Mouse (Mus musculus) frontal cortex, postnatal 10 days (tissue): Measurements from ENCODE around the gene Prr15l.

Experiments used
- DNase-seq, 2 experiments: peaks; one replicate each; pipeline ENCODE4 v3.0.0; 2022; ENCODE audit warnings: low spot score in 2 of 2, mixed read lengths in 1 of 2

Gene Prr15l

DNA sequence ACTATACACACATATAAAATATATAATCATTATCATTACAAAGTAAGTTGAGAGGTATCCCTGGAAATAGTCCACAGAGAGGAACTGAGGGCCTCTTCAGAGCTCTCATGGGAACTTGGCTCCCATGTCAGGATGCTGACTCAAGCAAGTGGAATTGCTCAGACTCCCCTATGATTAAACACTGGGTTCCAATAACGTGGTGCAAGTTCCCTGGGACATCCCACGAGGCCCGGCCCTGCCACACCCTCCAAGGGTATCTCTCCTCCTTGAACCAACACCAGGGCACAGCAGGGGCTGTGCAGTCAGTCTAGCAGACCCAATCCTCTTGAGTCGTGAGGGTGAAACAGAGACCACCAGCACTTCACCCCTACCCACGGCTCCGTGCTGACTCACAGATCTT is 8.9 kb upstream of the Prr15l start:
- DNase-seq = no peak

DNA sequence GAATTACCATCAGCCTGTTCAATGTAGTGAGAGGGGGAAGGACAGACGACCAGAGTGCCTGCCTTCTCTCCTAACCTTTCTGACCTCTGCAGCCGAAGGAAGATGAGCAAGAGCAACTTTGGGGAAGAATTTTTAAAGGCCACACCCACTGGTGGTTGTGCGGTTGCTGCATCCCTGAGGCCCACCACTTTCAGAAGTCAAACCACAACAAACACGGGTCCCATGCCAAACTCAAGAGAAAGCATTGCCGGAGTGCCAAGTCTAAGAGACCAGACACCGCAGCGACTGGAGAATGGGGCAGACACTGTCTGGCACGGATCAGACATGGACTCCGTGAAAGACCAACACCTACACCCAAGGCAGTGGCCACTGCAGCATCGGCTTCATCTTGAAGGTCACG is 3.0 kb upstream of the Prr15l start:
- DNase-seq = no peak

DNA sequence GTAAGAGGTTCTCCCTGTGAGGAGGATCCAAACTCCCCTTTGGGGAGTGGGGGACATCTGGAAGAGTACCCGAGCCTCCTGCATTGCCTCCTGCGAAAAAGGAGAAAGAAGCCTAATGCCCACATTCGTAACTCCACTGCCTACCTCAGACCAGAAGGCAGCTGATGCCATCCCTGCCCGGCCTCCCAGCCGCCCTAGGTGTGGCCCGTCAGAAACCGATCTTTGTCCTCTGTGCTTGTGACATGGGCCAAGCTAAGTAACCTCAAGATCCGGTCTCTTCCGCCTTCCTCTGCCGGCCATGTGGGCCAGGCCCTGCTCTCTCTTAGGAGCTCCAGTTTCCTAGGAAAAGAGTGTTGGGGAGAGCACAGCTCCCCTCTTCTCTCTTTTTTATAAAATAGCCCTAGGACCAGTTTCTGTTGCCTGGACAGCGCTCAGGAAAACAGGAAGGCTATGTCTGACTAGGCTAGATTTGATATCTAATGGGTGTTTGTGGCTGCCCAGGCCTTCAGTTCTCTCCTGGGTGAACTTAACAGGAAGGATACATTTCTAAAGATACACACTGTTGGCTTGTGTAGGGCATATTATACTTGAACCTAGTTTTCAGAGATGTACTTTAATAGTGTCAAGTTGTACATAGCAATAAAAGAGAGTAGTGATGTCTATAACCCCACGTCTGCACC is 2.3 kb upstream of the Prr15l start:
- no peak for DNase-seq

DNA sequence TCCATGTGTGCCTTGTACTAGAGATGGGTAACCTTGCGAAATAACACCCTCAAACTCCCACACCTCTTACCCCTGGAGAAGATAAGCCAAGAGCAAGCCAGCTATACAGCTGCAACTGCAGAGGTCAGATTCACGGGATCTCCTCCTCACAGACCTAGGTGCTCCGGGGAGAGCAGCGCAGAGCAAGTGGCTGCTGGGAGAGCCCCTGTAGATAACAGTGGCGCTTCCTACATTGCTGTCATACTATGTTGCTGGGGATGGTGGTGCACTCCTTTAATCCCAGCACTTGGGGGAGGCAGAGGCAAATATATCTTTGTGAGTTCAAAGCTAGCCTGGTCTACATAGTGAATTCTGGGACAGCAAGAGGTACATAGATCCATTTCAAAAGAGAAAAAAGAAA is 1.3 kb upstream of the Prr15l start:
- DNase-seq = no peak

DNA sequence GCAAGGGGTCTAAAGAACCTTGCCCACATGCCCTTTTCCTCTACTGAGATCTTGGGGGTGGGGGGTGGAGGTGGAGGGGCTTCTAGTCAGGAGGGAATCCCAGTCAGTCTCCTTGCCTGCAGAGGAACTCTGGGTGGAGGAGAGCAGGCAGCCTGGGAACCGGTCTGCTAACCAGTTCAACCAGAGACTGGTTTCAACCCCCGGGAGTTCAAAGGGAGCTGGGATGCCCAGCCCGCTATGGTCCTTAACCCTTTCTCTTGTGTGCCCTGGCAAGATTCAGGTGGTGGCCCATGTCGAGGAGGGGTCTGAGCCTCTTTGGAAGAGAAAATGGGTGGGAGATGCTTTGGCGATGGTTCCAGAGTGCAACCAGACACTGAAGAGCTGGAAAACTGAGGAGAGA is 787 bp downstream of the Prr15l start:
- no peak for DNase-seq

DNA sequence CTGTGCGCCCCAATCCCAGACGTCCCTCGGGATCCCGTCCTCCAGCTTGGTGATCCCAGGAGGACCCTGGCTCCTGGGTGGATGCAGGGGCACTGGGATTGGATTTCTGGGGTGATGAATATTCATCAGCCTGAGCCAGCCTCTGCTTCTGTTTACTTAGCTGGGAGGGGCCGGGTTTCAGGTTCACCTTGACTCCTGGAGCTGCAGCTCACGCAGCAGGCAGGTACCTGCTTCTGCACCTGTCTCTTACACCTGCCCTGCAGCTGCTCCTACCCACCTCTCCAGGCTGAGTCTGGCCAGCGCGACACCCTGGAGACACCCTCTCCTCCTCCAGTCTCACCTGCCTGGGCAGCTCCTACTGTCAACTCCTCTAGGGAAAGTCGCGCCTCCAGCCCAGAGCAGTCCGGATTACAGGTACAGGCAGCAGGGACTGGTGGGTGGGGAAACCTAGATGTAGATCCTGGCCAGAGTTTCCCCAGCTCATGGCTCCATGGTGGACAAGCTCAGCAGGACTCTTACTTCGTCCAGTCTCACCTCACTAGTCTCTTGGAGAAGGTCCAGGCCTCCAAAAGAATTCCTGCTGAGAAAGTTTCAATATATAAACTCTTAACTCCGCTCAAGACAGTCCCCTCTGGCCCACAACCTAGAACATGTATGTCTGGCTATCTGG is 1.3 kb downstream of the Prr15l start:
- no peak for DNase-seq

DNA sequence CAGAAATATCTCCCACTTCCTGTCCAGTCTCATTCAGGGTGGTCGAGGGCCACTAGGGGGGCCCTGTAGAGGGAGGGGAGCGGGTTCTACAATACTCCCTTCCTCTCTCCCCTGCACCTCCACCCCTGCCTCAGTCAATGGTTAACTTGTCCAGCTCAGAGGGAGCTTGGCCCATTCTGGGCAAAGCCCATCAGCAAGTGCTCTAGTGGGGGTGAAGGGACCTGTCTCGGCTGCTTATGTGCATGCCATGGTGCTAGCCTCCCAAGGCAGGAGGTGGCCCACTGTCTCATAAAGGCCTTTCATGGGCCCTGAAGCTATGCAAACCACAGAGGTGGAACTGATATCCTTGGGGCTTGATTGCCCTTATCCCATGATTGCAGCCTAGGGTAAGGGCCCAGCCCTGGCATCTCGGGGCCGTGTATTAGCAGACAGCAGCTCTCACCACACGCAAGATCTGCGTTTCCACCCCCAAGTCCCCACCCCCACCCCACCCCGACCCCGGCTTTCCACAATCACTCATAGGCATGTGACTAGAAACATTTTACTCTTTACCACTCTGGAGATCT is 1.9 kb downstream of the Prr15l start:
- no peak for DNase-seq

DNA sequence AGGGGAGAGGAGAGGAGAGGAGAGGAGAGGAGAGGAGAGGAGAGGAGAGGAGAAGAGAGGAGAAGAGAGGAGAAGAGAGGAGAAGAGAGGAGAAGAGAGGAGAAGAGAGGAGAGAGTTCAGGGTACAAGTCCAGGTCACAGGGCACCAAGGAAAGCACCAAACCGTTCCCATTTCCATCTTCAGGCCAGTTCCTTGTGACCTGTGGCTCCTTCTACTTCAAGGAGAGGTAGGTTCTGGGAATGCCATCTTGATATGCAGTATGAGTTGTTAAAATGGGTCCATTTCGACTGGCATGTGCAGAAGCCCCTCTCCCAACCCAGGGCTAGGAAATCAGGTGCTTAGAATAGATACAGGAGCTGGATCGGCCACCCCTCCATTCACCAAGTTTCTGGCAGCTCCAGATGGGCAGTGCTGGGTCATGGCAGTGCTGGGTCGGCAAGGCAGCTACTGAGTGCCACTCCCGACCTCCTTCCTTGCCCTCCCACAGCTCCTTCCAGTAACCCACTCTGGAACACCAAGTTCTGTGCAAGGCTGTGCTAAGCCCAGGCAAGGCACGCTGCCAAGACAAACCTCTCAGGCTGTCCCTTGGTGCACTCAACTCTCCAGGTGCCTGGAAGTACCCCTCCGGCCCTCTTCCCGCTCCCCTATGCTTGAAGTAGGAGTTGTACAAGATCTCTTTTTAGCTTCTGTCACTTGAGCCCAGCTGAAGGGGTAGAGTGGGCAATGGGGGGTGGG is 3.6 kb downstream of the Prr15l start:
- DNase-seq = no peak

DNA sequence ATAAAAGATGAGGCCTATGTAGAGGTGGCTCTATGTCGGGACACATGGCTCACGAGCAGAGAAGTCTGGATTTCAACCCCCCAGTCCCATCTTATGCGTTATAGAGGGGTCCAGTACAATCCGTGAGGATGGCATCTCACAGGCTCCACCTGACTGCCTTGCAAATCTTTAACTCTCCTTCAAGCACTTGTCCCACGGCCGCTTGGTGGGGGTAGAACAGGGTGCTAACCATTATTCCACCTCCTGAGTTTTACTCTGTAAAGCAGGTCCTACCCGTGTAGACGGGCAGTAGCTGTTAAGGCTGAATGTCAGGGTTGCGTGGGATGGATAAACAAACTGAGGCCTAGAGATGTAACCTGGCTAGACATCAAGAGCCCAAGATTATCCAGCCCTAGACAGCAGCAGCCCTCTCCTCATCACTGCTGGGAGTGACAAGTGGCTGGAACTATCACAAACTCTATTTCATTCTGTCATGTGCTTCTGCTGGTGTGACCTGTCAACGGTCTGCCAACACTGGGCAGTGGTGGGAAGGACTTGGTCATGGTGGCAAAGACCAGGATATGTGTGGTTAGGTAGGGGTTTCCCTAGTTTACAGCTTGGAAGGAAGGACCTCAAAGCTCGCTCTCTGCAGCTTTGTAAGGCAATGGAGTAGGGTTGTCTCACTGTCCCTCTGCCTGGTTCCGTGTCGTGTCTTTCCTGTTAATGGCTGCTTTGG is 5.8 kb downstream of the Prr15l start:
- no peak for DNase-seq

DNA sequence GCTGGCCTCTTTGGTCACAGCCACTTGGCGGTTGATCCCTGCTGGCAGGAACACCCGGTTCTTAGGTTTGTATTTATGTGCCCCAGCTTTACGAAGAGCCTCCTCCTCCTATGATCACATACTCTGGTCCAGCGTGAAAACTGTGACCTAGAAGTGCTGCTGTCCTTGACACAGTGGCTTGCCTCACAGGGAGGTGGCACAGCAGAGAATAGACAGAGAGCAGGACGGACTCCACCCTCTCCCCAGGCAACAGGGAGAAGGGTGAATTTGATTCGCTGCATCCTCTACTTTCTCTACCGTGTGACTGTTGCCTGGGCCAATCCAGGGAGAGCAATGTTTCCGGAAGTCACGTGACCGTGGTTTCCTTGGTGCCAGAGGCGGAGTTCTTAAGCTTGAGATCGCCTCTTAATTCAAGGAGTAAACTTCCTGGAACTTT is 7.0 kb downstream of the Prr15l start:
- peak; percentile 34 to 53 for DNase-seq

DNA sequence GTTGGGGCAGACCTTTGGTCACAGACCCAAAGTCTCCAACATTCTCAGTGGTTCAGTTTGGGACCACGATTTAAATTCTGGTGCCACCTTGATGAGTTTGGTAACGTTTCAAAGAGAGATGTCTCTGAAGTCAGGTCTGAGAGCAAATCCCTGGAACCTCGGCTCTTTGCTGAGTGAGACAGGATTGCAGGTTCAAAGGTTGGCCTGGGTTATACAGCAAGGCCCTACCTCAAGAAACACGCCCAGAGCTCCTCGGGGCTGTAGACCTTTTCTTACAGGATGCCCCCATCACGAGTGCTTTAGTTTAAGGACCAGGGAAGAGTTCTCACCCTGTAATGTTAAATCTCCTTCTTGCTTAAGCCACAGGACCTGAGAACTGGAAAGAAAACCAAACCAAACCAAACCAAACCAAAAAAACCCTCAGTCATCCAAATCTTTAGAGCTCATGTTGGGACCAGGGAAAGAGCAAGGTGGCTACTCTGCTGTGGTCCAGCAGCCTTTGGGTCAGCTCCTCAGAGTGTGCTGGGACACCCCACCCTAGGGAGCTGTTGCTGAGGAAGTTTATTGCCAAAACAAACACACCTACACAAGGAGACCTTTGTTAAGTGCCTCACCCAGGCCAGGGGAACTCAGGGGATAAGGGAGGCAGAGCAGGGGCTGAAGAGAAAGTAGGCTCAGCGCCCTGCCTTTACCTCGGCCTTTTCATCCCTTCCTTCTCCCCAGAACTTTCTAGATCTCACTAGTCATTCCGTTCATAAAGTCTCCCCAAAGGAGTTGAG is 8.2 kb downstream of the Prr15l start:
- no peak for DNase-seq

DNA sequence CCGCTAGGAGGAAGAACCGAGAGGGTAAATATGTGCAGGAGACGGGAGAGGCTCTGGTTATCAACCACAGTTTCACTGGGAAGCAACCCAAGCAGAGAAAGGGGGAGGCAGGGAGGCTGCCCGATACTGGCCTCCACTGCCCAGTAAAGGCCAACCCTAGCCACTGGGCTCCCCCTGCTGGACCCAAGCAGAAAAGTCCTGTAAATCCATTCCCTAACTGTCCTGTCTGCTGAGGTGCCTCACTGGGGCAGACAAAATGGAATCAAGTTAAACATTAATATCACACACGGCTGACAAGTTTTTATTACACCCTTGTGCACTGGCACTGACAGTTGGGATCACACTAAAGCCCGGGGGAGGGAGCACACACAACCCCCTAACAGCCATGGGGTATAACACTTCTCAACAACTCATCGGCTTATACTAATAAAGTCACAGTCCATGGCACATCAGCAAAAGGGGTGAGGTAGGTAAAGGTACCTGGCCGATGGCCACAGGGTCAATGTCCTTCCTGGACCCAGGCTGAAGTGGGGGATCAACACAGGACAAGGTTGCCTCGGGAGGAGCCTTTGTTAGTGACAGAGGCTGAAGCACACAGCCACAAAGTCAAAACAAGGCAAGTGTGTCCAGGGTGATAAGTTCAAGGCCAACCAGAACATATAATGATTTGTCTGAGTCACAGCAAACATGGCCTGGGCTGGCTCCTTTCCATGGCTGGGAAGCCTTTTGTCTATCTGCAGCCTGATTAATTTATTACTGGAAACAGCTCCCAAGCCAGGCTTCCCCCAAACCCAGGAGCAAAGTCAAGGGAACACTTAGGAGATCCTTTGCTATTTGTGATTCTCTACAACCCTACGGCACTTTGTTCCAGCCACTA is 9.9 kb downstream of the Prr15l start:
- DNase-seq = no peak

DNA sequence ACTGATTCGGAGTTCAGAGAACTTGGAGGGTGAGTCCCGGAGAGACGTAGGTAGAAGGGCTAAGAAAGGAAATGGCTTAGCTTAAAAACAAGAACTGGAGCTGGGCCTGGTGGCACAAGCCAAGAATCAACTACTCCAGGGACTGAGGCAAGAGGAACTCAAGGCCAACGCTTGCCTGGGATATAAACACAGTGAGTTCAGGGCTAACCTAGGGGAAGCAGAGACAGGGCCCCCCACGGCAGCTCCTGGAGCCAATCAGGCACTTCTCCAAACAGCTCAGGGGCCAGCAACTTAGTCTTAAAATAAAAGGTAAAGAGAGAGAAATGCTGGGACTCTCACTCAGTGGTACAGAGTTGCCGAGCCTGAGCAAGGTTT is 10.5 kb downstream of the Prr15l start:
- DNase-seq = no peak

DNA sequence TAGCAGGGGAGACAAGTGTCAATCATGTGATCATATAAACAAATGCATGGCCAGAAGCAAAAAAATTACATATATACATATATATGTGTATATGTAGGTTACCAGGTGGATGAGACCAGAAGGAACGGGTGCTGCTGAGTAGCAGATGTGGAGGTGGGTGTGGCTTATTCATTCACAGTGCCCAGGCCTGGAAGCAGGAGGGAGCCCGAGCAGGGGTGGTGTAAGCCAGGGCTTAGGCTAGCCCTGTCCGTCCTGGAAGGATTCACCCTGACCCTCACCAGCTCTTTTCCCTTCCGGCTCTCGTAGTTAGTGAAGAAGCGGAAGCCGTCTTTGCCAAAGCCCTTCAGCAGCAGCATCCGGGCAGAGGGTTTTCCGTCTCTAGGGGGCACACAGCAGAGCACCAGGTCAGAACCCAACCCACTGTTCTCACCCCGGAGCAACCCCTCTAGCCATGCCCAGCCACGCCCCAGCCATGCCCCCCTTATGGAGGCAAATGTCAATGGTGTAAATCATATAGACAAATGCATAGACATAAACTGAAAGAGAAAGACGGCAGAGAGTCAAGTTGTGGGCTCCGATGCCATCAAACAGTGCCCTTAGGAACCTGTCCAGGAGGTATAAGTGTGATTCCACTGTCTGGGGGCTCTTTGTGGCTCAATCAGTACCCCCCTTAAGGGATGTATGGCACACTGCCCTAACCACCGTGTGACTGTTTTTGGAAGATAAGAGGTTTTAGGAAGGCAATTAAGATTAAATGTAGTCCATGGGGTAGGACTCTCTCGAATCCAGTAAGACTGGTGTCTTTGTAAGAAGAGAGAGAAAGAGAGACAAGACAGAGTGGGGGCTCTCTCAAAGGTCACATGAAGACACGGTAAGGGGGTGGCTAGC is 12.9 kb downstream of the Prr15l start:
- DNase-seq = no peak

DNA sequence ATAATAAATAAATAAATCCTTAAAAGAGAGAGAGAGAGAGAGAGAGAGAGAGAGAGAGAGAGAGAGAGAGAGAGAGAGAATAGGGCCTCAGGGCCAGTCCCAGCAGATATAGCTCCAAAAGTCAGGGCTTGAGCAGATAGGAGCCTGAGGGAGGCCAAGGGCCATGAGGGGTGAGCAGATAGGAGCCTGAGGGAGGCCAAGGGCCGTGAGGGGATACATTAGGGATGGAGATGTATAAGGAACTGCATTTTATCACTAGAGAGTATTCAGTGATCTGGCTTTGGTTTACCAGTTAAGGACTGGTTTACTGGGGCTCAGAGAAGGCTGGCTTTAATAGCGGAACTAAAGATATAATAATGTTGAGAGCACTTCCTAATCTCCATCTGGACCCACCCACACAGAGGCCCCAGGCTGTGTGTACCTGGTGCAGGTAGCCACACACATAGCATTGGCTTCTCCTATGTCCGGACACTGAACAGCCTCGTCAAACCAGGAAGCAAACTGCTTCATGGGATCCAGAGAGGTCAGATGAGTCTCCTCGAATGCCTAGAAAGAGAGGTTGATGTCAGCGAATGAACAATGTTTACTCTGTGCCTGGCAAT is 14.2 kb downstream of the Prr15l start:
- DNase-seq = no peak

DNA sequence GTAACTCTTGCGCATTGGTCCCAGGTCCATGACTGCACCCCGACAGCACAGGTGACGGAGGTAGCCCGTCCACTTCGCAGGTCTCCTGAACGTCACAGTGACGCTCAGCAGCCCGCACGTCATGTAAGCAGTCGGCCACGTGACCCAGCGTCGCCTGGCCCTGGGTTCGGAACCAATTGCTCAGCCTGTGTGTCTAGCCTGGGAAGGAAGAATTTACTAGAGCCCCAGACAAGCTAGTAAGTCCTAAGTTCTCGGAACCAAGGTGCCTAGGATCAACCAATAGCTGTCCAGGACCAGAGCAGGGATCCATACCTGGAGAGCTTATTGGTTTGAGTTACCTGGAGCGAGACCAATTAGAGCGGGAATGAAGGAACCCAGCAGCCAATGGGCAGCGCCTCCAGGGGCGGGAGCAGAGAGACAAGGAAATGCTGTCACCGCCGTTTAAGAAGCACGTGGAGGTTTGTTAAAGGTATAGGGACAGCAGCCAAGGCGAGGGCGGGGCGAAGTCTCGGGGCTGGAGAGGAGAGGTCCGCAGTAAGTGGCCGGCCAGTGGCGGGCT is 15.9 kb downstream of the Prr15l start, which contains the start of gene Pnpo:
Gene Pnpo (minus strand): TSS at position 241 of the 559 bp plus-strand sequence.
- peak; percentile 91 to 94 for DNase-seq

DNA sequence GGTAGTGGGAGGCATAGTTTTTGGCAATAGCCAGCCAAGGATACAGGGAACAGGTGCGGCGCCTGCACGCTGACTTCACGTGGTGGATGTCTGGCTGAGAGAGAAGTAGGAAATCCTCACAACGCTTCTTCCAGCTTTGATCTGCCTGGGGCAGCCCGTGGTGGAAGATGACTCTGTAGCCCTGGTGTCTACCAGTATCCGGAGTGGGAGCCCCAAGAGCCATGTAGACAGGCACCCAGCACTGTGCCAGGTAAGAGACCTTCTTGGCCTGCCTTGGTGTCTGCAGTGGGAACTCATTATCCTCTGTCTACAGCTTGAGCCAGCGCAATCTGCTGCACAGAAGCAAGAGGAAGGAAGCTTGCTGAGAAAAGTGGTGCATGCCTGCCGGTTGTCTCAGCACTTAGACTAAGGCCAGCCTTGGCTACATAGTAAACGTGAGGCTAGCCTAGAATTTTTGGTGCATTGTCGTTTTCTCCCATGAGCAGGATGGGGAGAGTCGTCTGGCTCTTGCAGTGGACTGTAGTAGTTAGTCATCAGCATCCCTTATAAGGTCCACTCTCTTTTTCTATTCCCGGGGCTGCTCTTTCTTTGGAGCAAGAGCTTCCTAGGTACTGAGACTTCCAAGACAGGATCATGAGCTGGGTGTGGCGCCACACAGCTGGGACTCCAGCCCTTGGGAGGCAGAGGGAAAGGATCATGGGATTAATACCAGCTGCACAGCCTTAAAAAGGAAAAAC is 17.1 kb downstream of the Prr15l start:
- no peak for DNase-seq

DNA sequence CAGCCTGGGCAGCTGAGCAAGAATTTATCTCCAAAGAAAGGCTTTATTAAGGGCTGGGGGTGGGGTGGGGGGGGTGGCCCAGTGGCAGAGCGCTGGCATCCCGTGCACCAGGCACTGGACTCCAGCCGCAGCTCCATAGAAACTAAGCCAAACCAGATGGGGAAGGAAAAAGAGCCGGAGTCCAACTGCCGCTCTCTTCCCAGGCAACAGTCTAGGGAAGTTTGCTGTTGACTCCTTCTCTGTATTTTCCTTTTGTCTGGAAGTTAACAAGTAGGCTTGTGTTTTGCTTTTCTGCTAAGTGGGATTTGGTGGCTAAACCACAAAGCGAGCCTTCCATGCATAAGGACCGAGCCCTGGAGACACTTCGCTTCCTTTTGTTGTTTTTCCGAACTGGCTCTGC is 18.6 kb downstream of the Prr15l start:
- DNase-seq = no peak
